Mouse (Mus musculus) small intestine, adult 2 months (tissue): Measurements from ENCODE around the gene Drd5. TPM values are rescaled to one million over a fixed set of nuclear protein-coding genes. Genes with fewer than 3 reads are reported as not detected.

Source experiments
- H3K27ac ChIP-seq: fragments of 200-500 bp; 2 replicates; pipeline ENCODE4 v1.5.1; 2012; ENCODE audit warnings: low read depth, low read length, control low read depth, inconsistent platforms; ENCODE audit not compliant: insufficient read depth
- H3K27me3 ChIP-seq: fragments of 200-500 bp; 2 replicates; pipeline ENCODE4 v1.6.1; 2012; ENCODE audit warnings: mild to moderate bottlenecking, moderate library complexity, low read length, inconsistent platforms; ENCODE audit not compliant: control insufficient read depth, insufficient read depth
- H3K36me3 ChIP-seq: fragments of 200-500 bp; 2 replicates; pipeline ENCODE4 v1.6.1; 2012; ENCODE audit warnings: mild to moderate bottlenecking, low read length, control low read depth, inconsistent platforms; ENCODE audit not compliant: control insufficient read depth, insufficient read depth
- H3K4me1 ChIP-seq: fragments of 200-500 bp; 2 replicates; pipeline ENCODE4 v1.6.1; 2012; ENCODE audit warnings: low read length, inconsistent platforms, mixed read lengths; ENCODE audit not compliant: control insufficient read depth, insufficient read depth, insufficient read length
- H3K4me3 ChIP-seq: fragments of 200-500 bp; 2 replicates; pipeline ENCODE4 v1.5.1; 2012; ENCODE audit warnings: low read depth, mild to moderate bottlenecking, control low read depth, inconsistent platforms, low read length, moderate library complexity
- CTCF ChIP-seq: fragments of 200-500 bp; IDR thresholded peaks from 2 replicates; pipeline ENCODE4 v1.5.1; 2012; ENCODE audit warnings: low read depth, mild to moderate bottlenecking, control low read depth, inconsistent platforms, low read length, moderate library complexity, mixed read lengths; ENCODE audit not compliant: insufficient replicate concordance, insufficient read length; ENCODE audit errors: extremely low read depth
- POLR2A ChIP-seq: fragments of 200-500 bp; IDR thresholded peaks from 2 replicates; pipeline ENCODE4 v1.6.1; 2012; ENCODE audit warnings: low read depth, mild to moderate bottlenecking, control low read depth, inconsistent platforms, low read length, moderate library complexity
- WGBS: fragments of 180-500 bp; shearing (Covaris S2); methylation state at CpG from one replicate; pipeline ENCODE4 v1.1.7; 2018; 5-methylcytosine and 5-hydroxymethylcytosine counted together
- polyA plus RNA-seq: library from polyadenylated mRNA; depleted of rRNA; stranded (reverse); fragments of >200 nt; gene quantifications from 2 replicates; pipeline ENCODE4 v1.2.3, GENCODE M21; 2012; rRNA removed

Drd5 gene
- not detected in 2 replicates for polyA plus RNA-seq

GRCm38 (mm10) chr5:38318966-38319786, at the start of gene Drd5:
TSS of gene Drd5 (plus strand) at chr5:38319367.
- H3K4me1 ChIP-seq = no peaks in the 10 kb centered on the region
- H3K27ac ChIP-seq = no peak within 1 kb of the TSS
- H3K4me3 ChIP-seq = no peak within 1 kb of the TSS
- H3K36me3 ChIP-seq = no peaks in the 10 kb centered on the region
- peaks cover 11% of the 10 kb centered on the region; the same call in 1 of the 2 replicates for H3K27me3 ChIP-seq
- TF ChIP-seq CTCF (no peak), POLR2A (no peak)
- WGBS = 4% methylated on average over 67 of the region's 67 CpGs

- Histone ChIP-seq H3K4me1 (peaks cover 3% of the 10 kb centered on the region; the same call in 1 of the 2 replicates), H3K4me3 (no peak overlapping the region), H3K27me3 (0 out of 2 replicates have a peak, but pooled peaks cover 5% of the 10 kb centered on the region), H3K36me3 (peaks cover 34% of the 10 kb centered on the region), H3K27ac (no peak overlapping the region)
- WGBS = 90% methylated on average over 3 of the region's 3 CpGs
- no peak for TF ChIP-seq POLR2A
- TF ChIP-seq CTCF = no peak
Measured at GRCm38 (mm10) chr5:38270942-38271341, 48.2 kb upstream of the Drd5 start.

GRCm38 (mm10) chr5:38273831-38274230, 45.3 kb upstream of the Drd5 start:
- WGBS = 77% methylated on average over 4 of the region's 4 CpGs
- Histone ChIP-seq H3K36me3 (peaks cover 18% of the 10 kb centered on the region), H3K4me1 (peaks cover 15% of the 10 kb centered on the region), H3K27me3 (peaks cover 30% of the 10 kb centered on the region), H3K27ac (no peak overlapping the region), H3K4me3 (no peak overlapping the region)
- no peak for TF ChIP-seq CTCF

GRCm38 (mm10) chr5:38275771-38276170, 43.4 kb upstream of the Drd5 start, which contains the start of gene Otop1:
TSS of gene Otop1 (plus strand) at chr5:38275972.
- Histone ChIP-seq H3K4me3 (peak within 1 kb of the TSS; percentile 4; the same call in 1 of the 2 replicates), H3K27ac (no peak within 1 kb of the TSS), H3K36me3 (peaks cover 7% of the 10 kb centered on the region; the same call in 1 of the 2 replicates), H3K4me1 (peaks cover 15% of the 10 kb centered on the region), H3K27me3 (peaks cover 30% of the 10 kb centered on the region)
- WGBS = 43% methylated on average over 4 of the region's 4 CpGs
- TF ChIP-seq POLR2A (no peak), CTCF (no peak)

- 4% methylated on average over 19 of the region's 19 CpGs for WGBS
- Histone ChIP-seq H3K4me3 (no peak overlapping the region), H3K27me3 (peaks cover 30% of the 10 kb centered on the region)
Measured at GRCm38 (mm10) chr5:38276451-38276850, 42.7 kb upstream of the Drd5 start.

DNA sequence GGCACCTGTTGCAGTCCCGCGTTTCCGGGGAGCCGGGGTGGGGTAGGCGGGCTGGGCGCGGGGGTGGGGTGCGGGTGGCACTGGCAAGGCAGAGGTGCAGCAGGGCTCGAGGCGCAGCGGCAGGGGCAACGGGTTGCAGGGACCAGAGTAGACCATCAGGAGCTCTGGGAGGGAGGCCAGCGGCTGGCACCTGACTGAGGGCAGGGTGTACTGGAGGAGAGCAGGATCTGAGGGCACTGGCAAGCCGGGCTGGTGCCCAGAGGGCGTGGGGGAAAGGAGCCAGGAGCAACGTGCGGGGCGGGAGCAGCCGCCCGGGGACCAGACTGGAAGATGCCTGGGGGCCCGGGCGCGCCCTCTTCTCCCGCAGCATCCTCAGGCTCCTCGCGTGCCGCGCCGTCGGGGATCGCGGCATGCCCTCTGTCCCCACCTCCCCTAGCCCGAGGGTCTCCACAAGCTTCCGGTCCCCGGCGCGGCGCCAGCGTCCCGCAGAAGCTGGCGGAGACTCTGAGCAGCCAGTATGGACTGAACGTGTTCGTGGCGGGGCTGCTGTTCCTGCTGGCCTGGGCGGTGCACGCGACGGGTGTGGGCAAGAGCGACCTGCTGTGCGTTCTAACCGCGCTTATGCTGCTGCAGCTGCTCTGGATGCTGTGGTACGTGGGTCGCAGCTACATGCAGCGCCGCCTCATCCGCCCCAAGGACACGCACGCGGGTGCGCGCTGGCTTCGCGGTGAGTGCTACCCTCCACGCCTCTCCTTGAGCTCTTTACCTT, 41.9 kb upstream of the Drd5 start:
- peaks cover 30% of the 10 kb centered on the region for H3K27me3 ChIP-seq
- peaks cover 15% of the 10 kb centered on the region for H3K4me1 ChIP-seq
- H3K4me3 ChIP-seq = peak overlapping the region; percentile 9; the same call in 1 of the 2 replicates
- no peaks in the 10 kb centered on the region for H3K36me3 ChIP-seq
- 2% methylated on average over 65 of the region's 65 CpGs for WGBS
- TF ChIP-seq CTCF (no peak), POLR2A (no peak)
- H3K27ac ChIP-seq = no peak overlapping the region

More at GRCm38 (mm10) chr5:38276451-38276850, 42.7 kb upstream of the Drd5 start:
- H3K4me1 ChIP-seq = peaks cover 15% of the 10 kb centered on the region
- 0 out of 2 replicates have a peak, but pooled peaks cover under 1% of the 10 kb centered on the region for H3K36me3 ChIP-seq
- TF ChIP-seq POLR2A (no peak), CTCF (no peak)
- no peak overlapping the region for H3K27ac ChIP-seq
